Mouse (Mus musculus): ENCODE results near the gene Naaladl2.

Gene Naaladl2

GRCm38 (mm10) chr3:23907682-23908081, 1236.4 kb downstream of the Naaladl2 start:
- no peak for DNase-seq

GRCm38 (mm10) chr3:23865688-23866087, 1278.4 kb downstream of the Naaladl2 start:
- DNase-seq, result no peak

GRCm38 (mm10) chr3:23857275-23857674, 1286.8 kb downstream of the Naaladl2 start:
- DNase-seq, result no peak

GRCm38 (mm10) chr3:23817585-23817984, 1326.5 kb downstream of the Naaladl2 start:
- DNase-seq, result no peak

- no peak for DNase-seq
Measured at GRCm38 (mm10) chr3:23758746-23759145, 1385.3 kb downstream of the Naaladl2 start.

All from spleen, adult 18-20 months (tissue).